Mouse (Mus musculus): ENCODE results near the gene Sord. TPM values are rescaled to one million over a fixed set of nuclear protein-coding genes. Genes with fewer than 3 reads are reported as not detected.

Gene Sord
- total and polyA plus RNA-seq, 3 experiments = 70.0 to 202 (median 169) TPM

DNA sequence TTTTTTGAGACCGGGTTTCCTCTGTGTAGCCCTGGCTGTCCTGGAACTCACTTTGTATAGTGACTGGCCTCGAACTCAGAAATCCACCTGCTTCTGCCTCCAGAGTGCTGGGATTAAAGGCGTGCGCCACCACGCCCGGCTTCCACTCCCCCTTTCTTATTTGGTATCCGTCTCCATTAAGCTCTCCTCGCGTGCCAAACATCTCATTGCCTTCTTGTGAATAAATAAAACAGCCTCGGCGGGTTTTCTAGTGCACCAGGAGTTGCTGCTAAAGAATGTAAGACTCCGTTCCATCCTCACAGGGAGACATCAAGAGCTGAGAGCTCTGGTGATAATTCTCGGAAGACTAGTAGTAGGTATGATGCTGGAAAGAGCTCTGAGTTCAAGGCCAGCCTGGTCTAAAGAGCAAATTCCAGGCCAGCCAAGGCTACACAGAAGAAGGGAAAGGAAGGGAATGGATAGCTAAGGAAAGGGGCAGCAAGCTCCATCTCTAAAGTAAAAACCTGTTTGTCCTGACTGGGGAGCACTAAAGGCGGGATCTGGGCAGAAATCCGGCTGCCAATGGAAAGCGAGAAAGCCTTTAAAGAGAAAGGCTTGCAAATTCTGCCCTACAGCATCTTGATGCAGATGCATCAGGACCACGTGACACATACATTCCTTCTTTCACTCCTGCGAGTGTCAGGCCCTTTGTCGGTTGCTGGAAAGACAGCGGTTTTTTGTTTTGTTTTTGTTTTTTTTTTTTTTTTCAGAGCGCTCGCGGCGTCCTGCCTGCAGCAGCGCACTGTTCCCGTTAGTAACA, 591 bp upstream of the Sord start:
- H3K79me2 ChIP-seq (replicated peaks; ENCODE audit: control insufficient read depth, insufficient read depth, low read length) = no peaks in the 10 kb centered on the region
- H3K4me3 ChIP-seq = peak overlapping the region; percentile 79
- WGBS = 5% methylated on average over 26 of the region's 26 CpGs
- H3K9ac ChIP-seq (ENCODE audit: low read depth, low read length) = peak overlapping the region; percentile 64
- TF ChIP-seq EP300 (IDR thresholded peaks at IDR 0.05; ENCODE audit: insufficient read depth, low read depth, low read length) (0 out of 2 replicates have a peak, but pooled peaks have one; percentile 20), CTCF (IDR thresholded peaks at IDR 0.05) (no peak)
- DNase-seq = peak; percentile 15 to 22
- no peaks in the 10 kb centered on the region; the same call in 1 of the 2 replicates for H3K36me3 ChIP-seq (ENCODE audit: control insufficient read depth, insufficient read depth, low read length)
- peaks cover 2% of the 10 kb centered on the region; the same call in 1 of the 2 replicates for H3K4me1 ChIP-seq (ENCODE audit: control insufficient read depth, insufficient read depth, low read length)
- peak overlapping the region; percentile 90 for H3K27ac ChIP-seq
- intact Hi-C loops (cut with DNase I) = no loop called here
- H3K27me3 ChIP-seq (ENCODE audit: control insufficient read depth, insufficient read depth, low read length) = no peaks in the 10 kb centered on the region

DNA sequence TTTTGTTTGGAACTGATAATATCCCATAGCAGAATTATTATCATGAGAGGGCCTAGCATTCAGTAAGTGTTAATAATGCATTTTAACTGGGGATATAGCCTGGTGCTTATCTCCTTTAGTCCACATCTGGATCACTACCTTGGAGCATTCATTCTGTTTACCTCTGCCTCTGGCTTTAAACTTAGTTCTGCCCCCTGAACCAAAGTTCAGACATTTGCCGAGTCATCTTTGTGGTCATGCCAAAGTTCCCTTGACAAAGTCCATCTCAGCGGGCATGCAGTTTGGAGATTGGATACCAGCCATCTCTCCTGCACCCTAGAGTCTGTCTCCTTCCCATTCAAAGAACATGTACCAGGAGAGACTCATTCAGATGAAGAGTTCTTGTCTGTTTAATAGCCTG, 876 bp downstream of the Sord start:
- intact Hi-C loops (cut with DNase I) = no loop called here
- no peaks in the 10 kb centered on the region for H3K79me2 ChIP-seq (replicated peaks; ENCODE audit: control insufficient read depth, insufficient read depth, low read length)
- no peaks in the 10 kb centered on the region; the same call in 1 of the 2 replicates for H3K36me3 ChIP-seq (ENCODE audit: control insufficient read depth, insufficient read depth, low read length)
- no peaks in the 10 kb centered on the region for H3K27me3 ChIP-seq (ENCODE audit: control insufficient read depth, insufficient read depth, low read length)
- H3K9ac ChIP-seq (ENCODE audit: low read depth, low read length) = no peak overlapping the region
- no peak for TF ChIP-seq EP300 (IDR thresholded peaks at IDR 0.05; ENCODE audit: insufficient read depth, low read depth, low read length)
- no peak for TF ChIP-seq POLR2A (IDR thresholded peaks at IDR 0.05; ENCODE audit: insufficient read depth, low read depth, low read length)
- no peak for TF ChIP-seq CTCF (IDR thresholded peaks at IDR 0.05)
- H3K4me3 ChIP-seq = peak overlapping the region; percentile 79
- peak overlapping the region; percentile 90 for H3K27ac ChIP-seq
- no peak for DNase-seq
- H3K4me1 ChIP-seq (ENCODE audit: control insufficient read depth, insufficient read depth, low read length) = peaks cover 2% of the 10 kb centered on the region; the same call in 1 of the 2 replicates
- WGBS = 51% methylated on average over 2 of the region's 2 CpGs

DNA sequence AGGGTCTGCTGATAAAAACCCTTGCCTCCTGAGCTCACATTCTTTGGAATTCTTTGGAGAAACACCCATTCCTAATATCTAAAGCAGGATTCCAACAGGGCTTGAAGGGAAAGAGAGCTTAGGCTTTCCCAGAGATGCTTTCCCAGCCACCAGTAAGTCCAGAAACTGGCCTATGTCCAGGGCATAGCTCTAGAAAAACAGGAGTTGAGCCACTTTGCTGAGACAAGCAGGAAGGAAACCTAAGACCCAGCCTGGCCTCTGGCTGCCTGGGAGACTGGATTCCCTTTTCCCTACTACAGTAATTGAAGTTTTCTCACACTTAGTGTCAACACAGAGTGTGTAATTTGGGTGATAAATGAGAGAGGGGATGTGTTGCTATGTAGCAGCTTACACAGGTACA, 1.8 kb downstream of the Sord start:
- H3K4me3 ChIP-seq = no peak overlapping the region
- TF ChIP-seq POLR2A (IDR thresholded peaks at IDR 0.05; ENCODE audit: insufficient read depth, low read depth, low read length) (no peak), CTCF (IDR thresholded peaks at IDR 0.05) (no peak), EP300 (IDR thresholded peaks at IDR 0.05; ENCODE audit: insufficient read depth, low read depth, low read length) (no peak)
- no peaks in the 10 kb centered on the region for H3K27me3 ChIP-seq (ENCODE audit: control insufficient read depth, insufficient read depth, low read length)
- no peak for DNase-seq
- no peak overlapping the region for H3K9ac ChIP-seq (ENCODE audit: low read depth, low read length)
- peaks cover 2% of the 10 kb centered on the region; the same call in 1 of the 2 replicates for H3K4me1 ChIP-seq (ENCODE audit: control insufficient read depth, insufficient read depth, low read length)
- no peaks in the 10 kb centered on the region for H3K79me2 ChIP-seq (replicated peaks; ENCODE audit: control insufficient read depth, insufficient read depth, low read length)
- intact Hi-C loops (cut with DNase I) = no loop called here
- no peaks in the 10 kb centered on the region; the same call in 1 of the 2 replicates for H3K36me3 ChIP-seq (ENCODE audit: control insufficient read depth, insufficient read depth, low read length)
- no peak overlapping the region for H3K27ac ChIP-seq

DNA sequence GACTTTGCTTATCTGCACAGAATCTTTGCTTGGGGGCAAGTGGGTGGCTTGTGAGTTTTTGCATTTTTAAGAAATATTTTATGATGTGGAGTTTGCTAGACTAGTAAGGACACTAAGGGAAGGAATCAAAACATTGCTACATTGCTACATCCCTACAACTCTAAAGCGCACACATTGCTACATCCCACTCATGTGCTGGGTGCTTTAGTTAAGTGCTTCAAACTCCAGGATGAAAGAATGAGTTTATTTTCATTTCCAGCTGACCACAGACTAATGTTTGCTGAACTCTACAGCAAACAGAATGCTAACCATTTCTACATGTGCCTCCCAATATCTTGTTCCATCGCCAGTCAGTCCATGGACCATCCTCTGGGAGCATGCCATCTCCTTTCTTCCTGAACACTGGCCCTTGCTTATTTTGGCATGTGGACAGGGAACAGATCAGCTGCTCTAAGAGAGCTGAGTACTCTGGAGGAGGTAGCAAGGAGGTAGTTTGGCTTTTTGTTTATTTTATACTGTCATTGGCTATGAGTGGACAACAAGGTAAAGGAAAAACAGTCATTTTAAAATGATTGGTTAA, 3.4 kb downstream of the Sord start:
- no peaks in the 10 kb centered on the region for H3K79me2 ChIP-seq (replicated peaks; ENCODE audit: control insufficient read depth, insufficient read depth, low read length)
- no peaks in the 10 kb centered on the region; the same call in 1 of the 2 replicates for H3K36me3 ChIP-seq (ENCODE audit: control insufficient read depth, insufficient read depth, low read length)
- no peak overlapping the region for H3K9ac ChIP-seq (ENCODE audit: low read depth, low read length)
- H3K27me3 ChIP-seq (ENCODE audit: control insufficient read depth, insufficient read depth, low read length) = no peaks in the 10 kb centered on the region
- no peak overlapping the region for H3K27ac ChIP-seq
- H3K4me3 ChIP-seq = no peak overlapping the region
- no peak for TF ChIP-seq EP300 (IDR thresholded peaks at IDR 0.05; ENCODE audit: insufficient read depth, low read depth, low read length)
- no peak for TF ChIP-seq POLR2A (IDR thresholded peaks at IDR 0.05; ENCODE audit: insufficient read depth, low read depth, low read length)
- TF ChIP-seq CTCF (IDR thresholded peaks at IDR 0.05) = no peak
- H3K4me1 ChIP-seq (ENCODE audit: control insufficient read depth, insufficient read depth, low read length) = peaks cover 2% of the 10 kb centered on the region; the same call in 1 of the 2 replicates
- DNase-seq = no peak
- WGBS = 58% methylated on average over 2 of the region's 2 CpGs
- intact Hi-C loops (cut with DNase I) = no loop called here

DNA sequence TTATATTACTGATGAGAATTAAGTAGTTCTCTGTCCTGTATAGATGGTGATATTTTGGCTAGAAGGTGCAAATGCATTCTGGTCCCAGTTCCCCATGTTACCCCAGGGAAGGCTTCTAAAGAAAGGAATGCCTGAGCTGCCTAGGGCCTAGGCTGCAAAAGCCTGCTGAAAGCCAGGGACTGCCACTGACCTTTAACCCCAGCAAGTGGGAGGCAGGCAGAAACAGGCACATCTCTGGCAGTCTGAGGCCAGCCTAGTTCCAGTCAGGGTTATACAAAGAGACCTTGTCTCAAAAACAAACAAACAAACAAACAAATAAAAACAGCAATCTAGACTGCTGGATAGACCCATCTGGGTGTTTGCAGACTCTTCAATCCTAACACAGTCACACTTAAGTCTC, 6.2 kb downstream of the Sord start:
- TF ChIP-seq CTCF (IDR thresholded peaks at IDR 0.05) (no peak), POLR2A (IDR thresholded peaks at IDR 0.05; ENCODE audit: insufficient read depth, low read depth, low read length) (no peak), EP300 (IDR thresholded peaks at IDR 0.05; ENCODE audit: insufficient read depth, low read depth, low read length) (no peak)

DNA sequence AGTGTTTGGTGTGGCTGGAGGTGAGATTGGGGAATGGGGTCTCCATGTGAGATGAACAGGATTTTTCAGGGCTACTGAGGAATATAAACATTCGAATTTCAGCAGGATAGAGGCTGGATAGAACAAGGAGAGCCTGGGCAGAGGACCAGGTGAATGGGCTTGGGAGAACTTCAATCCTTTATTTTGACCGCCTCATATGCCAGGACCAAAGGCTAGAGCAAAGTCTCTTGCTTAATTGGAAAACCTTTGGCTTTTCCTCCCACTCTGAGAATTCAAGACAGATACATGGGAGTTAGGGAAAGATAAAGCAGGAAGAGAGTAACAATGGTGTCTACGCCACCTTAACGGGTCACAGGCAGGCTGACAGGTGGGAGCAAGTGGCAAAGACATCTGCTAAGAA, 6.7 kb downstream of the Sord start:
- Histone ChIP-seq H3K27ac (no peak overlapping the region), H3K4me3 (no peak overlapping the region), H3K79me2 (replicated peaks; ENCODE audit: control insufficient read depth, insufficient read depth, low read length) (no peaks in the 10 kb centered on the region), H3K27me3 (ENCODE audit: control insufficient read depth, insufficient read depth, low read length) (no peaks in the 10 kb centered on the region), H3K9ac (ENCODE audit: low read depth, low read length) (no peak overlapping the region), H3K36me3 (ENCODE audit: control insufficient read depth, insufficient read depth, low read length) (no peaks in the 10 kb centered on the region; the same call in 1 of the 2 replicates), H3K4me1 (ENCODE audit: control insufficient read depth, insufficient read depth, low read length) (0 out of 2 replicates have a peak, but pooled peaks cover 1% of the 10 kb centered on the region)
- intact Hi-C loops (cut with DNase I) = loop anchor here (5.0 kb wide), 1 partner anchor 136 kb away; no protein-coding TSS in a partner anchor
- WGBS = 83% methylated on average over 4 of the region's 4 CpGs
- TF ChIP-seq EP300 (IDR thresholded peaks at IDR 0.05; ENCODE audit: insufficient read depth, low read depth, low read length) (no peak), POLR2A (IDR thresholded peaks at IDR 0.05; ENCODE audit: insufficient read depth, low read depth, low read length) (no peak), CTCF (IDR thresholded peaks at IDR 0.05) (no peak)
- no peak for DNase-seq

More for the DNA sequence above, 6.2 kb downstream of the Sord start:
- Histone ChIP-seq H3K36me3 (ENCODE audit: control insufficient read depth, insufficient read depth, low read length) (no peaks in the 10 kb centered on the region; the same call in 1 of the 2 replicates), H3K27me3 (ENCODE audit: control insufficient read depth, insufficient read depth, low read length) (no peaks in the 10 kb centered on the region), H3K4me1 (ENCODE audit: control insufficient read depth, insufficient read depth, low read length) (0 out of 2 replicates have a peak, but pooled peaks cover 1% of the 10 kb centered on the region), H3K9ac (ENCODE audit: low read depth, low read length) (no peak overlapping the region), H3K4me3 (no peak overlapping the region), H3K27ac (no peak overlapping the region), H3K79me2 (replicated peaks; ENCODE audit: control insufficient read depth, insufficient read depth, low read length) (no peaks in the 10 kb centered on the region)
- DNase-seq = no peak
- intact Hi-C loops (cut with DNase I) = loop anchor here (5.0 kb wide), 1 partner anchor 137 kb away; no protein-coding TSS in a partner anchor

All from heart, adult 2 months (tissue).